ENCODE assay signal across 9 mouse cellular contexts in the genomic region with DNA sequence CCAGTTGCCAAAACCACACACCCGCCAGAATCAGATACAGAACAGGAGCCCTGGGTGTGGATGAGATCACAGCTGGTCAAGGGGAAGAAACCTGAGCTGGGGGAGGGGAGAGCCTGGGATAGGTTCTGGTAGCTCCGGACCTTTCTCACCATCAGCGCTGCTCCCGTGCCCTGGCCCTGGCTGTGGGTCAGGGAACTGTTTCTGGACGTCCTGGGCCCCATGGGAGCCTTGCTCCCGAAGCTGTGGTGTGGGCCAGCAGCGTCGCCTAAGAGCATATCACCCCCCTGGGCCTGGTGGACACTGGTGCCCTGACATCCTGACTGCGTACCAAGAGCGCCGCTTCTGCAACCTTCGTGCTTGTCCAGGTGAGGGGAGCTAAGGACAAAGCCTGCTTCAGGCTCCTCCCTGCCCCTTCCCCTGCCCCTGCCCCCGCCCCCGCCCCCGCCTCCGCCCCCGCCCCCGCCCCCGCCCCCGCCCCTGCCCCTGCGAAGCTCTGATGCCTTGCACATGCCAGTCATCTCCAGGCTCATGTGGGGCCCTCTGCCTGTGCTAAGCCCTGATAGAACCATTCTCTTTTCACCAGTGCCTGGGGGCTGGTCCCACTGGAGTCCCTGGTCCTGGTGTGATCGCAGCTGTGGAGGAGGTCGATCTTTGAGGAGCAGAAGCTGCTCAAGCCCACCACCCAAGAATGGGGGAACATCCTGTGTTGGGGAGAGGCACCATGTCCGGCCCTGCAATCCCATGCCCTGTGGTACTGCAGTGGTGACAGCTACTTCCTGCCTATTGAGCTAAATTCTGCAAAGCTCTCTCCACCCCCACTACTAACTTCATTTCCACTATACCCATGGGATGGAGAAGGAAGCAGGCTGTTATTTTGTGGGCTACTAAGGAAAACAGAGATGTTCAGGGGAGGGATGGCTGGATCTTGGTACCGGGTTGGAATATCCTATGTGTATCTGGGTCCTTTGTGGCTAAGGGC. TPM values are rescaled to one million over a fixed set of nuclear protein-coding genes. Genes with fewer than 3 reads are reported as not detected.
DNase-seq lines count a peak whose midpoint lies in the region; ATAC-seq and TF ChIP-seq lines count a peak whose summit lies in the region.
"Had no signal": no experiment of that assay in that cellular context is flagged by ENCODE, and none has a peak within 500 bp of the region (broad histone marks: within the 10 kb centered on the region; RNA-seq: fewer than 3 reads in every experiment).

No protein-coding gene starts in this region.

- WGBS in embryonic facial prominence, embryonic 14.5 days: 11% methylated on average over 16 of the region's 25 CpGs
- WGBS in heart, postnatal 0 days: 12% methylated on average over 17 of the region's 25 CpGs
- 13% methylated on average over 14 of the region's 25 CpGs for WGBS in limb, embryonic 11.5 days
- WGBS in neural tube, embryonic 14.5 days: 19% methylated on average over 16 of the region's 25 CpGs

- no peaks in the 10 kb centered on the region for H3K36me3 ChIP-seq in embryonic facial prominence, embryonic 14.5 days (ENCODE audit: control insufficient read depth, insufficient read depth, low read length)
- H3K36me3 ChIP-seq in heart, postnatal 0 days (replicated peaks; ENCODE audit: control insufficient read depth, insufficient read depth, low read length): no peaks in the 10 kb centered on the region
- H3K36me3 ChIP-seq in limb, embryonic 11.5 days (ENCODE audit: control insufficient read depth, insufficient read depth, low read length): no peaks in the 10 kb centered on the region
- no peaks in the 10 kb centered on the region for H3K36me3 ChIP-seq in neural tube, embryonic 14.5 days (ENCODE audit: control insufficient read depth, insufficient read depth, low read length)

- H3K4me1 ChIP-seq in embryonic facial prominence, embryonic 14.5 days (ENCODE audit: control insufficient read depth, insufficient read depth, low read length): peaks cover 13% of the 10 kb centered on the region
- no peaks in the 10 kb centered on the region for H3K4me1 ChIP-seq in heart, postnatal 0 days (ENCODE audit: control insufficient read depth, insufficient read depth)
- peaks cover 5% of the 10 kb centered on the region for H3K4me1 ChIP-seq in limb, embryonic 11.5 days (ENCODE audit: control insufficient read depth, insufficient read depth, low read length)
- H3K4me1 ChIP-seq in neural tube, embryonic 14.5 days (ENCODE audit: control insufficient read depth, insufficient read depth, low read length): no peaks in the 10 kb centered on the region

- peak overlapping the region; percentile 50 for H3K27ac ChIP-seq in embryonic facial prominence, embryonic 14.5 days (replicated peaks; ENCODE audit: low read depth, low read length)
- H3K27ac ChIP-seq in heart, postnatal 0 days (ENCODE audit: low read depth): no peak overlapping the region
- H3K27ac ChIP-seq in limb, embryonic 11.5 days (replicated peaks; ENCODE audit: low read depth, low read length): no peak overlapping the region
- no peak overlapping the region for H3K27ac ChIP-seq in neural tube, embryonic 14.5 days (ENCODE audit: low read depth, low read length)

- no peak for TF ChIP-seq EP300 in heart, postnatal 0 days (IDR thresholded peaks at IDR 0.05; ENCODE audit: low read depth)

- no peaks in the 10 kb centered on the region for H3K9me3 ChIP-seq in embryonic facial prominence, embryonic 14.5 days (ENCODE audit: control insufficient read depth, low read length)
- H3K9me3 ChIP-seq in heart, postnatal 0 days (replicated peaks; ENCODE audit: control insufficient read depth, low read length): no peaks in the 10 kb centered on the region
- H3K9me3 ChIP-seq in limb, embryonic 11.5 days (ENCODE audit: control insufficient read depth, low read length): no peaks in the 10 kb centered on the region
- H3K9me3 ChIP-seq in neural tube, embryonic 14.5 days (ENCODE audit: control insufficient read depth, low read length): no peaks in the 10 kb centered on the region

- H3K27me3 ChIP-seq in embryonic facial prominence, embryonic 14.5 days (replicated peaks; ENCODE audit: control insufficient read depth, insufficient read depth, low read length): no peaks in the 10 kb centered on the region
- no peaks in the 10 kb centered on the region for H3K27me3 ChIP-seq in heart, postnatal 0 days (ENCODE audit: control insufficient read depth, insufficient read depth, low read length)
- H3K27me3 ChIP-seq in limb, embryonic 11.5 days (ENCODE audit: control insufficient read depth, insufficient read depth, low read length): no peaks in the 10 kb centered on the region
- no peaks in the 10 kb centered on the region for H3K27me3 ChIP-seq in neural tube, embryonic 14.5 days (ENCODE audit: control insufficient read depth, insufficient read depth, low read length)

- peak; percentile 64 for ATAC-seq in embryonic facial prominence, embryonic 14.5 days (ENCODE audit: low read depth)
- peak; percentile 51 for ATAC-seq in heart, postnatal 0 days (ENCODE audit: insufficient read depth, low read depth)
- peak; percentile 71 for ATAC-seq in limb, embryonic 11.5 days (ENCODE audit: insufficient number of reproducible peaks, low FRiP score, low TSS enrichment, low read depth)
- peak; percentile 40; the same call in 1 of the 2 replicates for ATAC-seq in neural tube, embryonic 14.5 days (ENCODE audit: low read depth)

- peak overlapping the region; percentile 67 for H3K4me2 ChIP-seq in embryonic facial prominence, embryonic 14.5 days (ENCODE audit: low read depth, low read length)
- peak overlapping the region; percentile 42 for H3K4me2 ChIP-seq in heart, postnatal 0 days (ENCODE audit: low read depth, low read length)
- peak overlapping the region; percentile 47 for H3K4me2 ChIP-seq in limb, embryonic 11.5 days (ENCODE audit: low read depth, severe bottlenecking)
- H3K4me2 ChIP-seq in neural tube, embryonic 14.5 days (ENCODE audit: low read depth, low read length): peak overlapping the region; percentile 32; the same call in 1 of the 2 replicates

- H3K4me3 ChIP-seq in embryonic facial prominence, embryonic 14.5 days (ENCODE audit: low read depth, low read length): peak overlapping the region; percentile 39
- no peak overlapping the region for H3K4me3 ChIP-seq in heart, postnatal 0 days (ENCODE audit: low read depth, low read length)
- peak overlapping the region; percentile 21 for H3K4me3 ChIP-seq in limb, embryonic 11.5 days (ENCODE audit: low read depth, low read length)
- no peak overlapping the region for H3K4me3 ChIP-seq in neural tube, embryonic 14.5 days (ENCODE audit: low read depth, low read length)
- H3K4me3 ChIP-seq: myocyte had no signal

- TF ChIP-seq CTCF in heart, postnatal 0 days (IDR thresholded peaks at IDR 0.05; ENCODE audit: low read depth): no peak

- peak overlapping the region; percentile 65 for H3K9ac ChIP-seq in embryonic facial prominence, embryonic 14.5 days (ENCODE audit: low read depth, low read length)
- H3K9ac ChIP-seq in heart, postnatal 0 days (replicated peaks; ENCODE audit: low read depth, low read length): no peak overlapping the region
- H3K9ac ChIP-seq in limb, embryonic 11.5 days (ENCODE audit: low read length): peak overlapping the region; percentile 47
- H3K9ac ChIP-seq in neural tube, embryonic 14.5 days (replicated peaks; ENCODE audit: low read depth, low read length): 0 out of 2 replicates have a peak overlapping the region, but pooled peaks have one; percentile 25

- DNase-seq in Muller cell, postnatal 12 days (ENCODE audit: inconsistent ontology term): peak; percentile 44
- DNase-seq in embryonic facial prominence, embryonic 14.5 days (ENCODE audit: low spot score): peak; percentile 48
- peak; percentile 36 for DNase-seq in heart, postnatal 0 days (ENCODE audit: low spot score)
- peak; percentile 66 for DNase-seq in limb, embryonic 11.5 days (ENCODE audit: low spot score)
- no peak for DNase-seq in right cerebral cortex, postnatal 4 days
- DNase-seq in cerebellum, adult 8-10 months: no peak
- DNase-seq in thymus, postnatal 0 days (ENCODE audit: low spot score): no peak

RNA-seq across cellular contexts. Expression of a gene that starts 40.0 kb away (rescaled TPM):
- polyA plus RNA-seq in embryonic facial prominence, embryonic 14.5 days (2014; fragmentation: Nextera tagmentation; extraction: Ambion mirVana): 0.29 and 1.1 TPM in 2 replicates
- total RNA-seq in heart, postnatal 0 days (2014; rRNA removed; ENCODE audit: low replicate concordance): 1.0 and 3.4 TPM in 2 replicates
- 0.15 TPM in 2 replicates for polyA plus RNA-seq in heart, postnatal 0 days (2015; fragmentation: Nextera tagmentation; extraction: Ambion mirVana)
- polyA plus RNA-seq in limb, embryonic 11.5 days (2014; fragmentation: Nextera tagmentation; extraction: Ambion mirVana): 0.23 and 0.34 TPM in 2 replicates
- 0.16 and 0.35 TPM in 2 replicates for polyA plus RNA-seq in neural tube, embryonic 14.5 days (2014; fragmentation: Nextera tagmentation; extraction: Ambion mirVana)
- polyA plus RNA-seq in thymus, postnatal 0 days (2015; fragmentation: Nextera tagmentation; extraction: Ambion mirVana): 0.68 and 0.77 TPM in 2 replicates

RNA-seq across cellular contexts. Expression of a gene that starts 42.4 kb away (rescaled TPM):
- polyA plus RNA-seq in embryonic facial prominence, embryonic 14.5 days (2014; fragmentation: Nextera tagmentation; extraction: Ambion mirVana): 22.1 and 25.4 TPM in 2 replicates
- total RNA-seq in heart, postnatal 0 days (2014; rRNA removed; ENCODE audit: low replicate concordance): 20.2 and 27.4 TPM in 2 replicates
- 22.1 and 24.6 TPM in 2 replicates for polyA plus RNA-seq in heart, postnatal 0 days (2015; fragmentation: Nextera tagmentation; extraction: Ambion mirVana)
- polyA plus RNA-seq in limb, embryonic 11.5 days (2014; fragmentation: Nextera tagmentation; extraction: Ambion mirVana): 15.6 and 20.9 TPM in 2 replicates
- 29.7 and 37.8 TPM in 2 replicates for polyA plus RNA-seq in neural tube, embryonic 14.5 days (2014; fragmentation: Nextera tagmentation; extraction: Ambion mirVana)
- 8.6 and 9.9 TPM in 2 replicates for polyA plus RNA-seq in thymus, postnatal 0 days (2015; fragmentation: Nextera tagmentation; extraction: Ambion mirVana)

RNA-seq across cellular contexts. Expression of a gene that starts 49.4 kb away (rescaled TPM):
- 22.8 TPM in 2 replicates for polyA plus RNA-seq in embryonic facial prominence, embryonic 14.5 days (2014; fragmentation: Nextera tagmentation; extraction: Ambion mirVana)
- total RNA-seq in heart, postnatal 0 days (2014; rRNA removed; ENCODE audit: low replicate concordance): 10.5 and 17.2 TPM in 2 replicates
- polyA plus RNA-seq in heart, postnatal 0 days (2015; fragmentation: Nextera tagmentation; extraction: Ambion mirVana): 13.0 and 15.4 TPM in 2 replicates
- polyA plus RNA-seq in limb, embryonic 11.5 days (2014; fragmentation: Nextera tagmentation; extraction: Ambion mirVana): 4.0 and 4.1 TPM in 2 replicates
- 248 and 275 TPM in 2 replicates for polyA plus RNA-seq in neural tube, embryonic 14.5 days (2014; fragmentation: Nextera tagmentation; extraction: Ambion mirVana)
- 0.78 and 1.1 TPM in 2 replicates for polyA plus RNA-seq in thymus, postnatal 0 days (2015; fragmentation: Nextera tagmentation; extraction: Ambion mirVana)

Comparison
In these comparisons a context has a peak if more than half of its experiments do, and no peak if none do; other contexts are left out.
1. DNase-seq: peak in Muller cell, postnatal 12 days (single experiment), embryonic facial prominence, embryonic 14.5 days (single experiment), heart, postnatal 0 days (single experiment) and limb, embryonic 11.5 days (single experiment); none in right cerebral cortex, postnatal 4 days (single experiment), cerebellum, adult 8-10 months (single experiment) and thymus, postnatal 0 days (single experiment).
2. H3K4me3 ChIP-seq: peak in embryonic facial prominence, embryonic 14.5 days (single experiment) and limb, embryonic 11.5 days (single experiment); none in heart, postnatal 0 days (single experiment) and neural tube, embryonic 14.5 days (single experiment).
3. RNA of a gene that starts 49.4 kb away (polyA plus RNA-seq): 248 to 275 TPM in neural tube, embryonic 14.5 days; 22.8 TPM in embryonic facial prominence, embryonic 14.5 days, 13.0 to 15.4 TPM in heart, postnatal 0 days, 4.0 to 4.1 TPM in limb, embryonic 11.5 days and 0.78 to 1.1 TPM in thymus, postnatal 0 days; every median in the first group is over 10 times any median in the second.
4. Peak in every context shown above with its lines, with median percentiles within 50 percentile points of each other: ATAC-seq and H3K4me2 ChIP-seq.